Mouse (Mus musculus): ENCODE results near the gene Inca1. TPM values are rescaled to one million over a fixed set of nuclear protein-coding genes. Genes with fewer than 3 reads are reported as not detected.

Inca1 gene
- total and polyA plus RNA-seq, 3 experiments, result 0.35 to 2.2 TPM; not detected in 1

DNA sequence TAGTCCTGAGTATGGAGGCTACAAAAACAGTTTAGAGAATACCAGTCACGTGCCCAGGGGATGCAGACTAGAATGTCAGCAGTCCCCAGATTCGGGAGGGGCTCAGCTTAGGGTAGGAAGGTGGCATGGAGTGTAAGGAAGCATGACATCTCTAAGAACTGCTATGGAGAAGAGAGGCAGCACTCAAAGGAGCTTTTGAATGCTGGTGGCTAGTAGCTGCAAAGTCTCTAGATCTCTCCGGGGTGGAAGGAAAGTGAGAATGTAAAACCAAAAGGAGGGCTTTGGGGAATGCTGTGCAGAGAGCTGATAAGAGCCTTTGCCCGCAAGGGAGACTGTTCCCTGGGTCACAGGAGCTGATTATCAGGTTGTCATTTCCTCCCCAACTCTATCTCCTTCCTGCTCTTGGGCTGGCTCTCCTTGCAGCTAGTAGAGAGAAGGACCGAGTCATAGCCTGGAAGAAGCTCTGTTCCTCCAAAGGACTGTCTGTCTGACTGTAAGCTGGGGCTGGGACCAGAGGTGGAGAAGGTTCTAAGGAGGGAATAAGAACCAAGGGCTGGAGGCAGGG, 61.2 kb downstream of the Inca1 start, which contains the start of gene Gp1ba (continued):
- TF ChIP-seq HCFC1 (IDR thresholded peaks at IDR 0.05; ENCODE audit: low read depth, low read length), result no peak
- TF ChIP-seq ELF1 (IDR thresholded peaks at IDR 0.05; ENCODE audit: low read depth, low read length), result no peak
- no peak for TF ChIP-seq JUND (IDR thresholded peaks at IDR 0.05; ENCODE audit: low read depth, low read length)

Other genes with a start within 250 kb of the Inca1 start
- 43.0 and 43.3 TPM in 2 replicates for gene Med11, start 248.2 kb downstream of the Inca1 start, total RNA-seq (2012; rRNA removed)
- gene Med11, start 248.2 kb downstream of the Inca1 start, polyA plus RNA-seq (2012; ENCODE audit: insufficient read depth in 1 of 2, insufficient read length in 2 of 2, low read depth in 1 of 2, low replicate concordance in 2 of 2, missing spikeins in 1 of 2), result 10 to 100 TPM in 1 of 2 experiments, not detected in 1; 40.0 TPM
- gene Zmynd15, start 240.7 kb downstream of the Inca1 start, total RNA-seq (2012; rRNA removed), result not detected in 2 replicates
- gene Zmynd15, start 240.7 kb downstream of the Inca1 start, polyA plus RNA-seq (2012; ENCODE audit: insufficient read depth in 1 of 2, insufficient read length in 2 of 2, low read depth in 1 of 2, low replicate concordance in 2 of 2, missing spikeins in 1 of 2), result under 1 TPM in 1 of 2 experiments, not detected in 1; 0.14 TPM
- gene Cxcl16, start 240.2 kb downstream of the Inca1 start, total RNA-seq (2012; rRNA removed), result not detected in 2 replicates
- not detected for gene Cxcl16, start 240.2 kb downstream of the Inca1 start, polyA plus RNA-seq (2012; ENCODE audit: insufficient read depth in 1 of 2, insufficient read length in 2 of 2, low read depth in 1 of 2, low replicate concordance in 2 of 2, missing spikeins in 1 of 2)
- gene Tm4sf5, start 194.9 kb downstream of the Inca1 start, total RNA-seq (2012; rRNA removed), result 0.27 TPM in 1 of 2 replicates, not detected in the other
- gene Tm4sf5, start 194.9 kb downstream of the Inca1 start, polyA plus RNA-seq (2012; ENCODE audit: insufficient read depth in 1 of 2, insufficient read length in 2 of 2, low read depth in 1 of 2, low replicate concordance in 2 of 2, missing spikeins in 1 of 2), result under 1 TPM in 1 of 2 experiments, not detected in 1; 0.21 TPM
- not detected in 2 replicates for gene Vmo1, start 185.5 kb downstream of the Inca1 start, total RNA-seq (2012; rRNA removed)
- gene Vmo1, start 185.5 kb downstream of the Inca1 start, polyA plus RNA-seq (2012; ENCODE audit: insufficient read depth in 1 of 2, insufficient read length in 2 of 2, low read depth in 1 of 2, low replicate concordance in 2 of 2, missing spikeins in 1 of 2), result not detected
- not detected in 2 replicates for gene Gltpd2, start 181.0 kb downstream of the Inca1 start, total RNA-seq (2012; rRNA removed)
- under 1 TPM in 1 of 2 experiments, not detected in 1; 0.06 TPM for gene Gltpd2, start 181.0 kb downstream of the Inca1 start, polyA plus RNA-seq (2012; ENCODE audit: insufficient read depth in 1 of 2, insufficient read length in 2 of 2, low read depth in 1 of 2, low replicate concordance in 2 of 2, missing spikeins in 1 of 2)
- 602 and 671 TPM in 2 replicates for gene Psmb6, start 174.8 kb downstream of the Inca1 start, total RNA-seq (2012; rRNA removed)
- gene Psmb6, start 174.8 kb downstream of the Inca1 start, polyA plus RNA-seq (2012; ENCODE audit: insufficient read depth in 1 of 2, insufficient read length in 2 of 2, low read depth in 1 of 2, low replicate concordance in 2 of 2, missing spikeins in 1 of 2), result 100 to 1,000 TPM in 1 of 2 experiments, not detected in 1; 462 TPM
- gene Gm40193, start 167.2 kb downstream of the Inca1 start, total RNA-seq (2012; rRNA removed), result not detected in 2 replicates
- gene Gm40193, start 167.2 kb downstream of the Inca1 start, polyA plus RNA-seq (2012; ENCODE audit: insufficient read depth in 1 of 2, insufficient read length in 2 of 2, low read depth in 1 of 2, low replicate concordance in 2 of 2, missing spikeins in 1 of 2), result not detected
- 0.07 and 0.15 TPM in 2 replicates for gene Pld2, start 160.1 kb downstream of the Inca1 start, total RNA-seq (2012; rRNA removed)
- gene Pld2, start 160.1 kb downstream of the Inca1 start, polyA plus RNA-seq (2012; ENCODE audit: insufficient read depth in 1 of 2, insufficient read length in 2 of 2, low read depth in 1 of 2, low replicate concordance in 2 of 2, missing spikeins in 1 of 2), result under 1 TPM in 1 of 2 experiments, not detected in 1; 0.39 TPM
- gene Mink1, start 137.3 kb downstream of the Inca1 start, total RNA-seq (2012; rRNA removed), result 25.0 and 33.8 TPM in 2 replicates
- gene Mink1, start 137.3 kb downstream of the Inca1 start, polyA plus RNA-seq (2012; ENCODE audit: insufficient read depth in 1 of 2, insufficient read length in 2 of 2, low read depth in 1 of 2, low replicate concordance in 2 of 2, missing spikeins in 1 of 2), result 100 to 1,000 TPM in 1 of 2 experiments, 10 to 100 TPM in 1; 57.3 to 230 TPM
- not detected in 2 replicates for gene 4930544D05Rik, start 84.3 kb downstream of the Inca1 start, total RNA-seq (2012; rRNA removed)
- under 1 TPM in 1 of 2 experiments, not detected in 1; 0.10 TPM for gene 4930544D05Rik, start 84.3 kb downstream of the Inca1 start, polyA plus RNA-seq (2012; ENCODE audit: insufficient read depth in 1 of 2, insufficient read length in 2 of 2, low read depth in 1 of 2, low replicate concordance in 2 of 2, missing spikeins in 1 of 2)
- 0.54 TPM in 1 of 2 replicates, not detected in the other for gene Chrne, start 80.9 kb downstream of the Inca1 start, total RNA-seq (2012; rRNA removed)
- gene Chrne, start 80.9 kb downstream of the Inca1 start, polyA plus RNA-seq (2012; ENCODE audit: insufficient read depth in 1 of 2, insufficient read length in 2 of 2, low read depth in 1 of 2, low replicate concordance in 2 of 2, missing spikeins in 1 of 2), result under 1 TPM in 1 of 2 experiments, not detected in 1; 0.33 TPM
- gene Gp1ba, start 61.0 kb downstream of the Inca1 start, total RNA-seq (2012; rRNA removed), result 0.98 and 1.6 TPM in 2 replicates
- 1 to 10 TPM in 1 of 2 experiments, not detected in 1; 5.0 TPM for gene Gp1ba, start 61.0 kb downstream of the Inca1 start, polyA plus RNA-seq (2012; ENCODE audit: insufficient read depth in 1 of 2, insufficient read length in 2 of 2, low read depth in 1 of 2, low replicate concordance in 2 of 2, missing spikeins in 1 of 2)
- 30.4 and 31.4 TPM in 2 replicates for gene Rnf167, start 52.9 kb downstream of the Inca1 start, total RNA-seq (2012; rRNA removed)
- gene Rnf167, start 52.9 kb downstream of the Inca1 start, polyA plus RNA-seq (2012; ENCODE audit: insufficient read depth in 1 of 2, insufficient read length in 2 of 2, low read depth in 1 of 2, low replicate concordance in 2 of 2, missing spikeins in 1 of 2), result 10 to 100 TPM in 1 of 2 experiments, not detected in 1; 44.4 TPM
- gene Slc25a11, start 52.7 kb downstream of the Inca1 start, total RNA-seq (2012; rRNA removed), result 96.3 and 104 TPM in 2 replicates
- gene Slc25a11, start 52.7 kb downstream of the Inca1 start, polyA plus RNA-seq (2012; ENCODE audit: insufficient read depth in 1 of 2, insufficient read length in 2 of 2, low read depth in 1 of 2, low replicate concordance in 2 of 2, missing spikeins in 1 of 2), result 100 to 1,000 TPM; 114 to 145 TPM
- gene Pfn1, start 45.5 kb downstream of the Inca1 start, total RNA-seq (2012; rRNA removed), result 1,332 and 1,356 TPM in 2 replicates
- gene Pfn1, start 45.5 kb downstream of the Inca1 start, polyA plus RNA-seq (2012; ENCODE audit: insufficient read depth in 1 of 2, insufficient read length in 2 of 2, low read depth in 1 of 2, low replicate concordance in 2 of 2, missing spikeins in 1 of 2), result 1,000 to 10,000 TPM; 2,392 to 5,980 TPM
- gene Eno3, start 43.0 kb downstream of the Inca1 start, total RNA-seq (2012; rRNA removed), result 12.9 and 14.2 TPM in 2 replicates
- 10 to 100 TPM in 1 of 2 experiments, not detected in 1; 16.8 TPM for gene Eno3, start 43.0 kb downstream of the Inca1 start, polyA plus RNA-seq (2012; ENCODE audit: insufficient read depth in 1 of 2, insufficient read length in 2 of 2, low read depth in 1 of 2, low replicate concordance in 2 of 2, missing spikeins in 1 of 2)
- gene Spag7, start 30.7 kb downstream of the Inca1 start, total RNA-seq (2012; rRNA removed), result 76.4 and 81.0 TPM in 2 replicates
- 10 to 100 TPM in 1 of 2 experiments, not detected in 1; 99.6 TPM for gene Spag7, start 30.7 kb downstream of the Inca1 start, polyA plus RNA-seq (2012; ENCODE audit: insufficient read depth in 1 of 2, insufficient read length in 2 of 2, low read depth in 1 of 2, low replicate concordance in 2 of 2, missing spikeins in 1 of 2)
- gene Camta2, start 12.1 kb downstream of the Inca1 start, total RNA-seq (2012; rRNA removed), result 1.9 and 2.8 TPM in 2 replicates
- 10 to 100 TPM in 1 of 2 experiments, not detected in 1; 15.0 TPM for gene Camta2, start 12.1 kb downstream of the Inca1 start, polyA plus RNA-seq (2012; ENCODE audit: insufficient read depth in 1 of 2, insufficient read length in 2 of 2, low read depth in 1 of 2, low replicate concordance in 2 of 2, missing spikeins in 1 of 2)
- gene Kif1c, start 393 bp upstream of the Inca1 start, total RNA-seq (2012; rRNA removed), result 19.8 and 20.3 TPM in 2 replicates
- gene Kif1c, start 393 bp upstream of the Inca1 start, polyA plus RNA-seq (2012; ENCODE audit: insufficient read depth in 1 of 2, insufficient read length in 2 of 2, low read depth in 1 of 2, low replicate concordance in 2 of 2, missing spikeins in 1 of 2), result 10 to 100 TPM in 1 of 2 experiments, not detected in 1; 21.7 TPM
- 1.5 TPM in 2 replicates for gene Zfp3, start 64.1 kb upstream of the Inca1 start, total RNA-seq (2012; rRNA removed)
- 1 to 10 TPM in 1 of 2 experiments, not detected in 1; 1.9 TPM for gene Zfp3, start 64.1 kb upstream of the Inca1 start, polyA plus RNA-seq (2012; ENCODE audit: insufficient read depth in 1 of 2, insufficient read length in 2 of 2, low read depth in 1 of 2, low replicate concordance in 2 of 2, missing spikeins in 1 of 2)
- not detected in 2 replicates for gene Scimp, start 112.4 kb upstream of the Inca1 start, total RNA-seq (2012; rRNA removed)
- not detected for gene Scimp, start 112.4 kb upstream of the Inca1 start, polyA plus RNA-seq (2012; ENCODE audit: insufficient read depth in 1 of 2, insufficient read length in 2 of 2, low read depth in 1 of 2, low replicate concordance in 2 of 2, missing spikeins in 1 of 2)
- gene Rabep1, start 144.6 kb upstream of the Inca1 start, total RNA-seq (2012; rRNA removed), result 34.3 and 35.6 TPM in 2 replicates
- 10 to 100 TPM; 24.2 to 72.2 TPM for gene Rabep1, start 144.6 kb upstream of the Inca1 start, polyA plus RNA-seq (2012; ENCODE audit: insufficient read depth in 1 of 2, insufficient read length in 2 of 2, low read depth in 1 of 2, low replicate concordance in 2 of 2, missing spikeins in 1 of 2)

Data from MEL (cell line).